Mouse (Mus musculus) embryonic facial prominence, embryonic 12.5 days (tissue): ENCODE data around the gene Ift81. TPM values are rescaled to one million over a fixed set of nuclear protein-coding genes. Genes with fewer than 3 reads are reported as not detected.

Source experiments
- ATAC-seq: fragments of 200-750 bp; cut with Nextera tagmentation; 2 replicates; pipeline ENCODE4 v1.8.0; 2017; ENCODE audit not compliant: insufficient number of reproducible peaks, insufficient read depth, low FRiP score, low TSS enrichment
- H3K27ac ChIP-seq: fragments of 300-500 bp; sonication (generic); 2 replicates; pipeline ENCODE4 v1.5.1; 2016; ENCODE audit warnings: mild to moderate bottlenecking
- H3K27me3 ChIP-seq: fragments of 300-500 bp; sonication (generic); 2 replicates; pipeline ENCODE4 v1.6.1; 2016; ENCODE audit warnings: mild to moderate bottlenecking, moderate library complexity
- H3K36me3 ChIP-seq: fragments of 300-500 bp; sonication (generic); 2 replicates; pipeline ENCODE4 v1.6.1; 2016; ENCODE audit warnings: mild to moderate bottlenecking
- H3K4me1 ChIP-seq: fragments of 300-500 bp; sonication (generic); 2 replicates; pipeline ENCODE4 v1.6.1; 2016
- H3K4me2 ChIP-seq: fragments of 300-500 bp; sonication (generic); replicated peaks from 2 replicates; pipeline ENCODE4 v1.6.1; 2016; ENCODE audit warnings: mild to moderate bottlenecking, moderate library complexity
- H3K4me3 ChIP-seq: fragments of 300-500 bp; sonication (generic); 2 replicates; pipeline ENCODE4 v1.5.1; 2016; ENCODE audit warnings: mild to moderate bottlenecking
- H3K9ac ChIP-seq: fragments of 300-500 bp; sonication (generic); 2 replicates; pipeline ENCODE4 v1.6.1; 2016; ENCODE audit warnings: mild to moderate bottlenecking, moderate library complexity
- H3K9me3 ChIP-seq: fragments of 300-500 bp; sonication (generic); 2 replicates; pipeline ENCODE4 v1.6.1; 2016; ENCODE audit warnings: mild to moderate bottlenecking, moderate library complexity
- WGBS: fragments of 180-500 bp; shearing (Covaris S2); methylation state at CpG from one replicate; pipeline ENCODE4 v1.1.7; 2016; 5-methylcytosine and 5-hydroxymethylcytosine counted together
- polyA plus RNA-seq: library from polyadenylated mRNA; unstranded; fragments of >200 nt; fragmentation: Nextera tagmentation; extraction: Ambion mirVana; gene quantifications from 2 replicates; pipeline ENCODE4 v1.2.1, GENCODE M21; 2016

The Ift81 gene
- polyA plus RNA-seq, 1 experiment from 2014 or later, result 44.9 TPM

- H3K9me3 ChIP-seq, result no peaks in the 10 kb centered on the region
- no peak overlapping the region for H3K4me3 ChIP-seq
- no peak overlapping the region for H3K27ac ChIP-seq
- peaks cover 3% of the 10 kb centered on the region; the same call in 1 of the 2 replicates for H3K4me1 ChIP-seq
- ATAC-seq, result no peak
- WGBS, result 85% methylated on average over 6 of the region's 6 CpGs
- peaks cover 9% of the 10 kb centered on the region for H3K36me3 ChIP-seq
- no peaks in the 10 kb centered on the region for H3K27me3 ChIP-seq
- no peak overlapping the region for H3K4me2 ChIP-seq
- no peak overlapping the region for H3K9ac ChIP-seq
Measured at GRCm38 (mm10) chr5:122543392-122543791, 70.9 kb downstream of the Ift81 start.

DNA sequence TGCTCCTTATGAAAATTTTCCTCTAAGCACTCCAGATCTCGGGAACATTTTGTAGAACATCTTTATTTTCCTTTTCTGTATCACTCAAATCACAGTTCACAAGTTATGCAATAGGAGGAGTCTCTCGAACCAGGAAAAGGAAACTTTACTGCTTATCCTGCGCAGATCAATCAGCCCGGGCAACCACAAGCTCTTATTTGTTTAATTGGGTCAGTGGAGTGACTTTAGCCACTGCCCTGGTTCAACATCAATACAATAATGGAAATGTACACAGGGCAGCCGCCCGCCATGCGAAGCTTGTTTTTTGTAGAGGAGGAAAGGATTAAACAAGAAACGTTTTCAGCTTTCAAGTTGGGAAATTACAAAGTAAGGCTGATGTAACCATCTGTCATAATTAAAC lies 72.4 kb downstream of the Ift81 start:
- Histone ChIP-seq H3K27me3 (no peaks in the 10 kb centered on the region), H3K27ac (no peak overlapping the region), H3K4me3 (no peak overlapping the region), H3K9me3 (no peaks in the 10 kb centered on the region), H3K4me2 (no peak overlapping the region), H3K9ac (no peak overlapping the region), H3K36me3 (peaks cover 9% of the 10 kb centered on the region), H3K4me1 (no peaks in the 10 kb centered on the region)
- no peak for ATAC-seq
- 85% methylated on average over 8 of the region's 8 CpGs for WGBS

DNA sequence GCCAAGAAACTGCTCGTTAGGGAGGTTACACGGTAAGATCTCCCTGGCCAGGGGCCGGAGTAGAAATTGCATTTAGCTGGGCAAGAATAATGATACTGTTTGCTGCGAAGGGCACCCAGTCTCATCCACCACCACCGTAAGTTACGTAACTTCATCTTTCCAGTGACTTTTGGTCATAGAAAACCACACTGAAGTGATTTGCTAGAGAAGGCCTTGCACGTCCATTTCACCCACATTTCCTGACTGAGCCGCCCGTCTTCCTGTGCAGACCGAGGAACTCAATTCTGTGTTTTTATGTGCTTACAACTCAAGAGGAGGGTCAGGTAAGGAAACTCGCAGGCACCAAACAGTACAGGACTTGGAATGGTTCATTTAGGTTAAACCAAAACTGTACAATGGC lies 76.2 kb downstream of the Ift81 start:
- Histone ChIP-seq H3K36me3 (peaks cover 9% of the 10 kb centered on the region), H3K27me3 (no peaks in the 10 kb centered on the region), H3K27ac (no peak overlapping the region), H3K4me2 (no peak overlapping the region), H3K4me3 (no peak overlapping the region), H3K4me1 (no peaks in the 10 kb centered on the region), H3K9ac (no peak overlapping the region), H3K9me3 (no peaks in the 10 kb centered on the region)
- ATAC-seq, result no peak
- 93% methylated on average over 11 of the region's 11 CpGs for WGBS

DNA sequence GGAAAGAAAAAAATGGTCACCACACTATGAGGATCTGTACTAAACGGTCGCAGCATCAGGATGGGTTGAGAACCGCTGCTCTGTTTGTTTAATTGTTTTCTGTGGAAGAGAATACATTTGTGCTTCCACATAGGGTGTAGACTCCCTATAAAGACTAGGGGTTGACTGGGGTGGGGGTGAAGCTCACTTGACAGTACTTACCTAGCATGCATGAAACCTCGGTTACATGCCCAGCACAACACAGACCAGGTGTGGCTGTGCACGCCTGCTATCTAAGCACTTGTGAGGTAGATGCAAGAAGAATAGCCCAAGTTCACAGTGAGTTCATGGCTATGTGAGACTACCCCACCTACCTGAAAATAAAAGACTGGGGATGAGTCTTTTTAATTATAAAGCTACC lies 76.7 kb downstream of the Ift81 start:
- no peak for ATAC-seq
- H3K4me1 ChIP-seq, result no peaks in the 10 kb centered on the region
- H3K4me3 ChIP-seq, result no peak overlapping the region
- no peak overlapping the region for H3K27ac ChIP-seq
- no peak overlapping the region for H3K9ac ChIP-seq
- 93% methylated on average over 5 of the region's 5 CpGs for WGBS
- no peak overlapping the region for H3K4me2 ChIP-seq
- no peaks in the 10 kb centered on the region for H3K27me3 ChIP-seq
- H3K36me3 ChIP-seq, result peaks cover 6% of the 10 kb centered on the region
- H3K9me3 ChIP-seq, result no peaks in the 10 kb centered on the region

DNA sequence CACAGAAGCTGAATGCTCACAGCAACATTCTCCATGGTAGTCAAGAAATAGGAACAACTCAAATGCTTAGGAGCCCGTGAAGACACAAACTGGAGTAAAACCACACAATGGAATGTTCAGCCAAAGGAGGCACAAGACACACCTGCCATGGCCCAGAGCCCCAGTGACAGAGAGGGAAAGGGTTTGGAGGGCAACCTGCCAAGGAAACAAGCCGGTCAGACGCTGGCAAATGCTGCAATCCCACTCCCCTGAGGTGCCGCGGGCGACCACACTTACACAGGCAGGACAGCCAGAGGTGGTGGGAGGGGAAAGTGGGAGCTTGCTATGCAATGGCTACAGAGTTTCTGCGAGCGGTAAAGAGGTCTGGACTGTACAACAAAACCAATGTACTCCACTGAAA lies 80.4 kb downstream of the Ift81 start:
- Histone ChIP-seq H3K4me3 (no peak overlapping the region), H3K9me3 (no peaks in the 10 kb centered on the region), H3K27me3 (no peaks in the 10 kb centered on the region), H3K9ac (no peak overlapping the region), H3K27ac (no peak overlapping the region), H3K4me2 (no peak overlapping the region), H3K4me1 (peaks cover 15% of the 10 kb centered on the region), H3K36me3 (no peaks in the 10 kb centered on the region)
- 85% methylated on average over 8 of the region's 8 CpGs for WGBS
- ATAC-seq, result no peak

GRCm38 (mm10) chr5:122529913-122530604 lies 84.3 kb downstream of the Ift81 start:
- ATAC-seq, result no peak
- H3K4me1 ChIP-seq, result peaks cover 36% of the 10 kb centered on the region
- H3K9me3 ChIP-seq, result no peaks in the 10 kb centered on the region
- no peak overlapping the region for H3K9ac ChIP-seq
- no peak overlapping the region for H3K4me2 ChIP-seq
- H3K36me3 ChIP-seq, result no peaks in the 10 kb centered on the region
- no peaks in the 10 kb centered on the region for H3K27me3 ChIP-seq
- WGBS, result 71% methylated on average over 9 of the region's 9 CpGs
- no peak overlapping the region for H3K4me3 ChIP-seq
- H3K27ac ChIP-seq, result peak overlapping the region; percentile 74

DNA sequence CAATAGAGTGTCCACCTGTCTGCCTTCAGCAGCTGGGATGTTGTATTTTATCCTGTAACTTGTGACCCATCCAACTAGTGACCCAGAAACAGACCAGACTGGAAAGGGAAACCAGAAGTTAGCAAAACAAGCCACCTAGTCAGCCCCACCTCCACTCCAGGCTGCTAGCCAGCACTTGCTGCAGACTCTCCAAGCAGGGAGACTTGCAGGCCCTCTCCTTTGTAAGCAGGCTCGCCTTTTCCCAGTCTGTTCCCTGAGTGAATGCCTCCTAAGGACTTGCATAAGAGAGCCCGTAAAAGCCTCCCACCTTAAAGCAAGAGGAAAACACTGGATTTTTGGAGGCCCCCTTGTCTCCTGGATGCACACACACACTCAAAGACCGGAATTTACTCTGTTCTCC lies 85.0 kb downstream of the Ift81 start:
- no peaks in the 10 kb centered on the region for H3K9me3 ChIP-seq
- no peaks in the 10 kb centered on the region for H3K36me3 ChIP-seq
- H3K4me2 ChIP-seq, result no peak overlapping the region
- H3K4me1 ChIP-seq, result peaks cover 36% of the 10 kb centered on the region
- H3K27ac ChIP-seq, result peak overlapping the region; percentile 74
- no peak overlapping the region for H3K4me3 ChIP-seq
- ATAC-seq, result no peak
- no peaks in the 10 kb centered on the region for H3K27me3 ChIP-seq
- WGBS, result 60% methylated on average over 3 of the region's 3 CpGs
- H3K9ac ChIP-seq, result no peak overlapping the region; the same call in 1 of the 2 replicates

GRCm38 (mm10) chr5:122528591-122528990 lies 85.7 kb downstream of the Ift81 start:
- H3K27me3 ChIP-seq, result no peaks in the 10 kb centered on the region
- H3K4me3 ChIP-seq, result no peak overlapping the region
- no peaks in the 10 kb centered on the region for H3K36me3 ChIP-seq
- no peak overlapping the region for H3K9ac ChIP-seq
- H3K4me1 ChIP-seq, result peaks cover 36% of the 10 kb centered on the region
- no peak overlapping the region for H3K4me2 ChIP-seq
- peak overlapping the region; percentile 74 for H3K27ac ChIP-seq
- WGBS, result 65% methylated on average over 3 of the region's 3 CpGs
- no peaks in the 10 kb centered on the region for H3K9me3 ChIP-seq
- ATAC-seq, result no peak

GRCm38 (mm10) chr5:122527761-122528160 lies 86.6 kb downstream of the Ift81 start:
- Histone ChIP-seq H3K4me3 (no peak overlapping the region), H3K9me3 (no peaks in the 10 kb centered on the region), H3K36me3 (no peaks in the 10 kb centered on the region), H3K27ac (peak overlapping the region; percentile 74), H3K27me3 (no peaks in the 10 kb centered on the region), H3K4me2 (peak overlapping the region; percentile 27), H3K9ac (no peak overlapping the region), H3K4me1 (peaks cover 36% of the 10 kb centered on the region)
- ATAC-seq, result no peak
- 10% methylated on average over 11 of the region's 11 CpGs for WGBS

DNA sequence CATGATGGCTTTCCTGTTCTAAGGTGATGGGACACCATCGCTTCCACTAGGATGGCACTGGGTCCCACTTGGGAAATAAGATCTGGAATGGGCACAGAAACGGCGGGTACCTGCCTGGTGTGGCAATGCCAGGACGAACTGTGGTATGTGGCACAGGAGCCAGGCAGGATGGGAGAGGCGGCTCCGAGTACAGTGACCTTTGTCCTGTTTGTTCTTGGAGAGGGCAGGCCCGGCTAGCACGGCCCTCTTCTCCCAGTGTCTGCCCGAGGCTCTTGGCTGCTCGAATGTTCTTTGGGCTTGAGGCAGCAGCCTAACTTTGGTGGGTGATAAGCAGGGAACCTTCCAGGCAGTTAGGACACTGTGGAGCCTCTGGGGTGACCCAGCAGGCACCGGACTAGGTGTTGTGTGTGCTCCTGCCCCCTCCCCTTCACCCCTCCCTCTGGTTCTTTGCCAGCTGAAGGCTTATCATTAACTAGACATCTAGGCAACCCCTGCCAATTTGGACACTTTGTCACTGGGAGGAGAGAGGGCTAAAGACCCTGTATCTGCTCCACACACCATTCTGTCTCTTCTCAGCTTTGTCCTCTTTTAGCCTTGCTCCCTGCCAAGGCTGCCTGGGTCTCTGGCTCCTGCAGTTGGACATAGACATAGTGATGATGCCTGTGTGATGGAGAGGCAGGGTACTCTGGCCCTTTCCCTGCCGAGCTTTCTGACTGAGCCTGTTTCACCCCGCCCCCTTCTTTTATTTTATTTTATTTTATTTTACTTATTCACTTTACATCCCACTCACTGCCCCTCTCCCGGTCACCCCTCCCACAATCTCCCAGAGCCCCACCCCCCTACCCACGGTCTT lies 87.2 kb downstream of the Ift81 start:
- H3K9ac ChIP-seq, result no peak overlapping the region
- WGBS, result 53% methylated on average over 15 of the region's 15 CpGs
- no peaks in the 10 kb centered on the region for H3K36me3 ChIP-seq
- no peaks in the 10 kb centered on the region for H3K27me3 ChIP-seq
- no peak for ATAC-seq
- peak overlapping the region; percentile 27 for H3K4me2 ChIP-seq
- peaks cover 36% of the 10 kb centered on the region for H3K4me1 ChIP-seq
- H3K9me3 ChIP-seq, result no peaks in the 10 kb centered on the region
- H3K27ac ChIP-seq, result peak overlapping the region; percentile 74
- no peak overlapping the region for H3K4me3 ChIP-seq

DNA sequence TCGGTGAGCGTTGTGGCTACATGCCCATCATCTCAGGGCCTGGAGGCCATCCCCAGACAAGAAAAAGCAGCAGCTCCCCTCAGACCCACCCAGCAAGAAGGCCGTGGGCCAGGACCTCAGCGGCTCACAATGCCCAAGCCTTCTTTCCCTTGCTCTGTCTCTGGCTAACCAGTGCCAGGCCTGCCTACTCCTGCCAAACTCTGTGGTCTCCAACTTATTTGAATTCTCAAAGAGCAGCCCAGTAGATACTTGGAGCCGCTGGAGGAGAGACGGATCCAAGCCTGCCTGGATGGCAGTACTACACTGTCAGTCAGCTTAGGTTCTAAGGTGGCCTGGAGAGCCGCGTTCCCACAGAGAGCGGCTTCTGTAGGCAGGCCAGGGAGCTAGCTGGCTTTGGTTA lies 87.9 kb downstream of the Ift81 start:
- H3K36me3 ChIP-seq, result no peaks in the 10 kb centered on the region
- WGBS, result 91% methylated on average over 9 of the region's 9 CpGs
- H3K4me1 ChIP-seq, result peaks cover 36% of the 10 kb centered on the region
- ATAC-seq, result no peak
- H3K27ac ChIP-seq, result no peak overlapping the region
- no peaks in the 10 kb centered on the region for H3K9me3 ChIP-seq
- no peak overlapping the region for H3K4me3 ChIP-seq
- H3K4me2 ChIP-seq, result no peak overlapping the region
- no peaks in the 10 kb centered on the region for H3K27me3 ChIP-seq
- H3K9ac ChIP-seq, result no peak overlapping the region
